Mouse (Mus musculus): ENCODE measurements around the gene Zcchc8.
"Not testable (repeated sequence)": the region's sequence is repeated elsewhere in the genome, so short reads cannot be mapped to it uniquely, and the experiment has no call there.

Gene Zcchc8

GRCm38 (mm10) chr5:123720328-123721311, at the start of gene Zcchc8:
Gene Zcchc8 (minus strand): TSS chr5:123721100.
- peak; percentile 99 for DNase-seq (ENCODE audit: low read depth, low spot score)

DNA sequence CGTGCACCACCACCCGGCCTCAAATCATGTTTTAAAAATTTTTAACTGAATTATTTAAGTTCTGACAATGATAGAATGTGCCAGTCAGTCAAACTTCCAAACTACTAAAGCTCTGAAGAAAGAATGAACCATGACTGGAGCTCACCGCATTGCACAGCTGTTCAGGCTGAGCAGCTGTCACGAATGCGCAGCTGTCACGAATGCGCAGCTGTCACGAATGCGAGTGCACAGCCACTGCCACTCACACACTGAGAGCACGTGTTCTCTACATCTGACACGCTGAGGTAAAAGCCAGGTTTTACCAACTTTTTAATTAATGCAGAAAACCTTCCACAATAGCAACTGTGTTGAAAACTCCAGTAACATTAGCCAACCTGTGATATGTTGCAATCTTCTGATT, 45.6 kb upstream of the Zcchc8 start:
- not testable (repeated sequence) for DNase-seq (ENCODE audit: low read depth, low spot score)

- no peak for DNase-seq (ENCODE audit: low read depth, low spot score)
Measured at GRCm38 (mm10) chr5:123765506-123765905, 44.6 kb upstream of the Zcchc8 start.

DNA sequence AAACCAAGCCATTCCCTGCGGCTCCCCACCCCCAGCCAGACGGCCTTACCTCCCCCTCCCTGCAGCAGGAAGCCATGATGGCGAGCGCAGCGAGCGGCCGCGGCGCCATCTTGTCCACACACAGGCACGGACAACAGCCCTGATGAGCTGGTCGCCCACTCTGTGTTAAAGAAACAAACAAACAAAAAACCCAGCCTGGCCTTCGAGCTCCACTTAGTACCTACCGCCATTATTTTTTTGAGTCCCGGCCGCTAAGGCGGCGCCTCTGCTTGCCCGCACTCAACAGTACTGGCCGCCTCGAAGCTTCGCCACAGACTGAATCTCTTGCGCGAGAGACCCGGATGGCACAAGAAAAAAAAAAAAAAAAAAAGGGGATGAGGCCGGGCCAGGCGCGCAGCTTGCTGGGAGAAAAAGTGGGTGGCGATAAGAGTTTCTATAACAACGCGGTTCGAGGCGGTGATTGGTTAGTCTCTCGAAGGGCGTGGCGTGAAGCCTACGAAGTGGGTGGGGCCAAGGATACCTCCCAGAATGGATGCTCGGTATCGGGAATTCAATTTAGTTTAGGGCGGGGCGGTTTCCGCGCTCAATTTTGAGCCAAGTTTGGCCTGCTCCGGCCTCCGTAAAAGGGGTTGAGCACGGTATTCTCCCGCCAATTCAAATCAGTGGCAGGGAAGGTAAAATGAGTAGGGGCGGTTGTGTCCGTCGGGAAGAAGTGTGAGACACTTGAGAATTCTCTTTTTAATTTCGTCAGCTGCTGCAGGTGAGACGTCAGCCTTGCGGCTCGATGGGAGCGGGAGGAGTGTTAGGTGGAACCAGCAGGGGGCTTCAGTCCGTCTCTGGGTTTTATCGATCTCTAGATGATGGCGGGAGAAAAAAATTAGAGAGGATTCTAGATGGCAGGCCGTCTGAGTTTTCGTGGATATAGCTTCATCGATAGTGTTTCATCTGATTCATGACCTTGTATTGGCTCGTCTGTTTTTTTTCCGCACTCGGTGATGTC, 28.5 kb upstream of the Zcchc8 start, which contains the start of the genes Rsrc2 and Kntc1:
Gene Rsrc2 (minus strand): TSS at position 350 of the 1,000 bp plus-strand sequence.
Gene Kntc1 (plus strand): TSS at position 652 of the 1,000 bp plus-strand sequence.
- peak; percentile 99 for DNase-seq (ENCODE audit: low read depth, low spot score)

DNA sequence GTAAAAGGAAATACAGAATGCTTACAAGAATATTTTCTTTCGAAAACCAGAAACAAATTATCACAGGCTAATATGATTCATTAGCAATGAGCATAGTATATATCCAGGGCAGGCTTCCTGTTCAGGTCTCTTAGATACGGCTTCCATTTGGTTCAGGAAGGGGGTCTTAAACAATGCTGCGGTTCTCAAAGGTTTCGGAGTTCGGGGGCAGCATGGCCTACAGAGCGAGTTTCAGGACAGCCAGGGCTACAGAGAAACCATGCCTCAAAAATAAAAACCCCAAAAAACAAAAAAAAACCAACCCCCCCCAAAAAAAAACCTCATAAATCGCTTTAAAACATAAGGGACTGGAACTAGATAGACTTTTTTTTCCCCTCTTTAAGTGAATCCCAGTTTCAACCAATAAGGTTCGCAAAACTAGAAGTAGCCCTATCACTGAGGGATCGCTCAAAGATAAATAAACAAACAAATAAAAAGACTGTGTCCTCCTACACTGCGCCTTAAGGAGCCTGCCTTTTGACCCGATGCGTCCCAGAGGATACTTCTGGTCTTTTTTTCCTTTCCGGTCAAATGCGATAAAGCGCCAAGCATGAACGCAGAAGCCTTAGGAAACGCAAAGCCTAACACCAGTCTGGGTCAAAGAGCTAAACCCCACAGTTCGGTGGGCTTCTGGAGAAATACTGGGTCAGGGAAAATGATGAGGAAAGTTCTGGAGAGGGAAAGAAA, 27.6 kb upstream of the Zcchc8 start:
- no peak for DNase-seq (ENCODE audit: low read depth, low spot score)

DNA sequence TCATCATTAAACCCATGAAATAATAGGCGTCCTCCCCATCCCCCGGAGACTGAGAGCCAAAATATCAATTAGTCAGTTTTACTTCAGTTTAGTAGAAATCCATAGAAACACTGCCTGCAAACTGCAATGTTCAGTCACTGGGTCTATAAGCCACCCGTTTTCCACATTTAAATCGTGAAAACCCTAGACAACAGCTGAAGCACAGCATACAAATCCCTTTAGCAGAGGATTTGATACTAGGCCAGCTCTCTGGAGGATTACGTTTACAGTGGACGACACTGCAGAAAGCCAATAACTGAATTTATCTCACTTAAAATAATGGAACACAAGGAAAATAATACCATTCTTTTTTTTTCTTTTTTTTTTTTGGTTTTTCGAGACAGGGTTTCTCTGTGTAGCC, 26.7 kb upstream of the Zcchc8 start:
- no peak for DNase-seq (ENCODE audit: low read depth, low spot score)

DNA sequence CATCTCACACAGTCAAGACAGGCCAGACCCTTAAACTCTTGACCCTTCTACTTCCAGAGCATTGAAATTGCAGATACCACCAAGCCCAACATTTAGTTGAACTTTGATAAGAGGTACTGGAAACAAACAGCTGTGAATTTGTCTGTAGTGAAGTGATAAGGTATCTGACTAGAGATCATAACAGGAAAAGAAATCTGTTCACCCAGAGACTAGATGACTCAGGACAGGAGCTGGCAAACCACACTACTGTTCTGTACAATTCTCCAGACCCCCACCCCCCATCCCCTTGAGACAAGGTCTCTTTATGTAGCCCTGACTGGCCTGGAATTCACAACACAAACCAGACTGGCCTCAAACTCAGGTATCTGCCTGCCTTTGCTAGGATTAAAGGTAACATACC, 25.4 kb upstream of the Zcchc8 start:
- no peak for DNase-seq (ENCODE audit: low read depth, low spot score)

- no peak for DNase-seq (ENCODE audit: low read depth, low spot score)
Measured at GRCm38 (mm10) chr5:123744358-123744757, 23.5 kb upstream of the Zcchc8 start.

GRCm38 (mm10) chr5:123730981-123731380, 10.1 kb upstream of the Zcchc8 start:
- no peak for DNase-seq (ENCODE audit: low read depth, low spot score)

GRCm38 (mm10) chr5:123723816-123724215, 2.9 kb upstream of the Zcchc8 start:
- peak; percentile 56 for DNase-seq (ENCODE audit: low read depth, low spot score)

DNA sequence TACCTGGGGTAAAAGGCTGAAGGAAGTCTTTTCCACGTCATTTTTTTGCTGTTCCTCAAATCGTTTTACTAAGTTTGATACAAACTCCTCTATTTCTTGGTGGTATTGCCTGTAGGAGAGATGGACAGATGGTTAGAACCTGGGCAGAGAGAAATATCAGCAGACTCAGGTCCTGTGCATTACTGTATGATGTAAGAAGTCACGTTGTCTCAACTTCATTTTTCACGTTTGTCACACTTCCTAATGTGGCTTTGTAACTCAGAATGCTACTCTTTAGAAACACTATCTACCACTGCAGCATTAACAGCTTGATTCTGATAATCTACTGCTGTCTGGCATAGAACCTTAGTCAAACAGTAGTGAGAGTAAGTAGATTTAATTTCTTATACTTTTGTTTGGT, 6.3 kb downstream of the Zcchc8 start:
- no peak for DNase-seq (ENCODE audit: low read depth, low spot score)

- no peak for DNase-seq (ENCODE audit: low read depth, low spot score)
Measured at GRCm38 (mm10) chr5:123713782-123714181, 7.1 kb downstream of the Zcchc8 start.

DNA sequence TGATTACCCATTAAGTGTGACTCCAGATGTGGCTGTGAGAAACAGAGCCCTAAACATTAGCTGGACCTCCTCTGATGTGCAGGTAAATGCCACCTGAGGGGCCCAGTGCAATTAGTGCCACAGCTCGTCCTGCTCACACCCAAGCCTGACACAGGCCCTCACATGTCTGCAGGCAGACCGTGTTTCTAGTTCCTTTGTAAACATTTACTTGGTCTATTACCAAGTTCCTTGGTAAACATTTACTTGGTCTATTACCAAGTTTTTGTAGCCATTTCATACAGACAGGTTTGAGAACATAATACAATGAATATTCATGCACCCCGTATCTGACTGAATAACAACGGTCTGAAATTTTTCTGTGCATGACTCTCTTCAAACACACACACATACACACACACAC, 11.3 kb downstream of the Zcchc8 start:
- DNase-seq (ENCODE audit: low read depth, low spot score) = no peak

DNA sequence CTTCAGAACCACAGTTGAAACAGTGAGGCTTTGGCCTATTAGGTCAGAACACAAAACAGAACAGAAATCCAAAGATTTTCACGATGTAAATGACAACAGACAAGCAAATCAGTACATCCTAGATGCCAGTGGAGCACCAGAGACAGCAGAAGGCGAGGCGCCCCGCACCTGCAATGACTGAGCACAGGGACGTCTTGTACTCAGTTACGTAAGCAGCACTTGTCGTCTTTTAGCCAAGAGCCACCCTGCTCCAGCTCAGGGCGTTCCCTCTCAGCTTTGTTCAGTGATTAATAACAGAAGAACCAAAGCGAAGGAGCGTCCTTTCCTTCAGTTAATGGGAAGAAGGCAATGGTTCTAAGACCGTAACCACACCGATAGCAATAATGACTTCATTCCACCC, 12.3 kb downstream of the Zcchc8 start:
- no peak for DNase-seq (ENCODE audit: low read depth, low spot score)

DNA sequence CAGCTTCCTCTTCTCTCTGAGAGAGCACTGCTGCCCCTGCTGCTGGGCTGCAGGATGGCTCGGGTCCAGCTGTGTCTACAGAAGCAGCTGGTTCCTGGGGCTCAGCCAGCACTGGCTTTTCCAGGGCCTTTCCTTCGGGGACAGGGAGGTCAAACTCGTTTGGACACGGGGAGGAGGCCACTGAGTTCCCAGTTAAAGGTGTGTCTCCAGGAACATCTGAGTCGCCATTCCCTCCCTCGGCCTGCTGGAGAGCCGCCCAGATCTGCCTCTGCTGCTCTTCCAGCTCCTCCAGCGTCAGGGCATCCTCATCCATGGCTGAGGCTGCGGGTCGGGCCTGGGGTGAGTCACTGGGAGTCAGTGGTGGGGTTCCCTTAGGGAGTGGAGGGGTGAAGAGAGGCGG, 20.3 kb downstream of the Zcchc8 start:
- DNase-seq (ENCODE audit: low read depth, low spot score) = no peak

- DNase-seq (ENCODE audit: low read depth, low spot score) = peak; percentile 85
Measured at GRCm38 (mm10) chr5:123699198-123699597, 21.7 kb downstream of the Zcchc8 start.

DNA sequence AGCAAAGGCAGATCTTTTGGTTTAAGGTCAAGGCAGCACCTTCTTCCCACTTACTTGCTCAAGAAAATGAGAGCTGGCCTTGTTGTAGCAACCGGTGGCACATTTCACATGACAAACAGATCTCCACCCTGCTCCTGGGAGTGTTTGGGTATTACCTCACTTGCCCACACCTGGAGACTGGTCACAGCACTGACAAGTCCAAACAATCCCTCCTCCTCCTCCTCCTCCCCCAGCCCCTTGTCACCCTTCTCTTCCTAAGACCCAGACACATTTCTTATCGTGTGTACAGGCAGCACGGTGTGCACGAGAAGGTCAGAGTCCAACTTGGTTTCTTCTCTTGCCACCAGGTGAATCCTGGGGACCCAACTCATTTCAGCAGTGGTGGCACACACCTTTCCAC, 23.9 kb downstream of the Zcchc8 start:
- DNase-seq (ENCODE audit: low read depth, low spot score) = peak; percentile 16

DNA sequence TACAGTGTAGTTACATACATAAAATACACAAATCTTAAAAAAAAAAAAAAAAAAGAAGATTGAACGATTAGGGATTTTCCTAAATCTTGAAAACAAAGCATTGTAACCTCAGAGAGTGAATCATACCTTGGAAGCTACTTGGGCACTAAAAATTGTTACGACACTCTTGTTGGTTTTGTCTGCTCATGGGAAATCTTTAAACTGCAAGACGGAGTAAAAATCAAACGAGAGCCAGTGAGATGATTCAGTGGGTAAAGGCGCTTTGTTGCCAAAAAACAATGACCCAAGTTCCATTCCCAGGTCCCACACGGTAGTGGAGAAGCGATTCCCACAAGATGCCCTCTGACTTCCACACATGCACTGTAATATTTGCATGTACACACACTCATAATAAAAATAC, 24.7 kb downstream of the Zcchc8 start:
- no peak for DNase-seq (ENCODE audit: low read depth, low spot score)

DNA sequence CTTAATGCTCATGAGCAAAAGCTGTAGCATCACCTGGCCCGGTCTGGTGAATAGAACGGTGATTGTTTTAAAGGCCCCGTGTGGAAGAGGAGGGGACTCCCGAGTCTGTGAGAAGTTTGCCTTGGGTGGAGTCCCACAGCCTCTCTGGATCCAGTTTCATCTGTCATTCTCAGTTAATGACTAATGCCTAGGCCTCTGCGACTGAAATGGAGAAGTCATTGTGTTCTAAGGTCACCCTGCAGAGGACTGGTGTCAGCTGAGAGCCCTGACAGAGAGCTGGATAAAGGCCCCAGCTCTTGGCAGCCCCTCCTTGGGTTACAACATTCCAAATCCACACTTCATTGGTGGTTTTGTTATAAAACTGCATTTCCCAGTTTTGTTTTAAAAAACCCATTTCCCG, 26.4 kb downstream of the Zcchc8 start:
- DNase-seq (ENCODE audit: low read depth, low spot score) = peak; percentile 36

DNA sequence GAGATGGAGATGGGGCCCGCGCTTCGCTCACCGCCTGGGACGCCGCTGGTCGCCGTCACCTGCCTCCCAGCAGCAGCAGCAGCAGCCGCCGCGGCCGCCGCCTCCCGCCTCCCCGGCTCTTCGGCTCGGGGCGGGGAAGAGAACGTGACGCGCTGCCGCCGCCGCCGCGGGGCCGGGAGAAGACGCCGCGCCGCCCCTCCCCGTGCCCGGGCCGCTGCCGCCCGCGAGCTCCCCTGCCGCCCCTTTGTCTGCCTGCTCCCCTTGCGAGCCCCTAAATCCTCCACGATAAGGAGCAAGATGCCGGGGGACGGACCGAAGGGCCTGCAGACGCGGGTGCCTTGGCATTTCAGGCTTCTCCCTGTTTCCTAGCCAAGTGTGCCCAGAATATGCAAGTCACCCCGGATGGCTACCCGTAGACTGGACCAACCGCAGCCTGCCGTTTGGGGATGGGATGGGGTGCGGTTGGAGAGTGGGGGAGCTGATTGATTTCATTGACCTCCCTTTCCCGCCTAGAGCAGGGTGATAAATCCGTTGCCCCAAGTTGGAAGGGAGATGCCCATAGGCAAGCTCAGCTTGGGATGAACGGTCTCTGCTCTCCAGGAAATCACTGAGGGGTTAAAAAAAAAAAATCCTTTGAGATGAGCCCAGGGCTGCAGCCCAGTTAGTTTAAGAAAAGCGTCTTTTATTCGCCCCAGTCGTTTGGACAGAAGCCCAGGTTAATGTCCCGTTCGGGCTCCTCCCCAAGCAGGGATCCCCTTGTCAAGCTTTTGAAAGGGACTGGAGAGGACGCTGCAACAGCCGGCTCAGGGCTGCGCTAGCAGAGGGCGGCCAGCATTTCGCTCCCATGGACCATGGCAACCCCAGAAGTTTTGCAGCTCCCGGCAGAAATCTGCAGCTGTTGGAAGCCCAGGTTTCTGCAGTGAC, 36.4 kb downstream of the Zcchc8 start, which contains the start of gene Clip1:
Gene Clip1 (minus strand): TSS at position 398 of the 924 bp plus-strand sequence.
- peak; percentile 55 for DNase-seq (ENCODE audit: low read depth, low spot score)

Data from R1 (cell line).